Mouse (Mus musculus): ENCODE measurements at regions not wholly inside any gene's neighbourhood (a gene's known extent, or its start where the extent isn't known, plus 50 kb on each side); places are given as distances from the start of the nearest gene placed in this dataset.

DNA sequence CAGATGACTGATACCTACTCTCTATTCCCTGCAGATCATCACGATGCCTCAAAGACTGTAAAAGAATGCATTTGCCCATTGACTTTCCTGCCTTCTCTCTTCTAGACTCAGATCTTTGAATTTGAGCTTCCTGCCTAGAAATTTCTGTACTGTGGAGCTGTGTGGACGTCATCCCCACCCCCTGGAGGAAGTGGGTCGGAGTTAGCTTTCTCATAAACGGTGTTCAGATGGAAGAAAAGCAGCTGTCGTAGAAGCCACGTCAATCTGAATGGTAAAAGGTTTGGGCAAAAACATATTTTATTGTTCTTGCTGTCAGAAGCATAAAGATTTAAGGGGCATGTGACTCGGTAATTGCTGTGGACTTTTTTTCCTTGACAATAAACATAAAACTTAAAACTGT is 154.6 kb upstream of the Mvb12b start:
- in situ Hi-C loops (cut with MboI, MseI) = no loop called here

DNA sequence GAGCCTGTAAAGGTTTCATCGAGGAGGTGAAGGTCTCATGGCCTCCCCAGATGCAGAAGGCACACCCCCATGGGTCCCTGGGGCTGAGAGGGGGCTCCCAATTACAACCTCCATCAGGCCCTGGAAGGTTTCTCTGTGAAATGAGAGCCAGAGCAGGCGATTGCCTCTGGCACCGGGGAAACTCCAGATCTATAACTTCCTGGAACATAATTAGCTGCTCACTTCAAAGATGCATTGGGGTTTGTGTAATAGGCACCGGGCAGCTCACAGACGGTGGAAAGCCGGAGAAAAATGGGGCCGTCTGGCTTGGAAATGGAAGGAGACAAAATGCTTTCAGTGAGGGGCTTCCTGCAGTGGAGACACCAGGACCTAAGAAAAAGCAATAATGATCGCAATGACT is 151.2 kb upstream of the Mvb12b start:
- in situ Hi-C loops (cut with MboI, MseI) = no loop called here

DNA sequence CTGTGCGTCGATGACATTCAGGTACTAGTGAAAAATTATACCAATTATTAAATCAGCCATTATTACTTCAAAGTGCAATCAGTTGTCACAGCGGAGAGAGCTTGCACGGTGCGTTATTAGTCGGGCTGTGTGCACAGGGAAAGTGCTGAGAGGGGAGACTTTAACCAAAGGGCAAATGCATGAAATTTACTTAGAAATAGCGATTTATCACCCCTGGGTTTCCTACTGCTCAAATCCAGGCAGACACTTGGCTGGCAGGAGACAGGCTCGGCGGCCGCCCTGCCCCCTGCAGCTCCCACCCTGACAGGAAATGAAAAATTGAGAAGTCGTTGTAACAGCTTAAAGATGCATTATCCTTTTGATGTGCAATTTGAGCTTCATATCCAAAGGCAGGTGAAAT is 145.5 kb upstream of the Mvb12b start:
- in situ Hi-C loops (cut with MboI, MseI) = no loop called here

GRCm38 (mm10) chr2:34031421-34031820 is 143.7 kb upstream of the Mvb12b start:
- in situ Hi-C loops (cut with MboI, MseI) = no loop called here

DNA sequence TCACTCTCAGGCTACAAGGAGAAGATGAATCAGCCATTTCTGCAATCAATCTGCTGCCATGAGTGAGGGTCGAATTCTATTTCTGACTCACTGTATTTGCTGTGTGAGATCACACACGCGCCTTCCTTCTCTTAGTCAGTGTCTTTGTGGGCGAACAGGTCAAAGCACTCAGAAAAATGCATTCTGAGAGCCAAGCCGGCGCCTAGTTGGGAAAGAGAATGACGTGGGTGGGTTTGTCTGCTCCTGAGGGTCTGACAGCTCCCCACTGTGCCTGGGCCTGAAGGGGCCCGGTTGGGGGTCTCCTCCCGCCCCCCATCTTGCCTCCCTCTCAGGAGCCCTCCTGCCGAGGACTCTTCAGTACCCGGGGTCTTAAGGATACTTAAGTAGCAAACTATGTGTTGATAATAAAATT is 143.3 kb upstream of the Mvb12b start:
- in situ Hi-C loops (cut with MboI, MseI) = no loop called here

GRCm38 (mm10) chr2:34027445-34027844 is 139.7 kb upstream of the Mvb12b start:
- in situ Hi-C loops (cut with MboI, MseI) = no loop called here

DNA sequence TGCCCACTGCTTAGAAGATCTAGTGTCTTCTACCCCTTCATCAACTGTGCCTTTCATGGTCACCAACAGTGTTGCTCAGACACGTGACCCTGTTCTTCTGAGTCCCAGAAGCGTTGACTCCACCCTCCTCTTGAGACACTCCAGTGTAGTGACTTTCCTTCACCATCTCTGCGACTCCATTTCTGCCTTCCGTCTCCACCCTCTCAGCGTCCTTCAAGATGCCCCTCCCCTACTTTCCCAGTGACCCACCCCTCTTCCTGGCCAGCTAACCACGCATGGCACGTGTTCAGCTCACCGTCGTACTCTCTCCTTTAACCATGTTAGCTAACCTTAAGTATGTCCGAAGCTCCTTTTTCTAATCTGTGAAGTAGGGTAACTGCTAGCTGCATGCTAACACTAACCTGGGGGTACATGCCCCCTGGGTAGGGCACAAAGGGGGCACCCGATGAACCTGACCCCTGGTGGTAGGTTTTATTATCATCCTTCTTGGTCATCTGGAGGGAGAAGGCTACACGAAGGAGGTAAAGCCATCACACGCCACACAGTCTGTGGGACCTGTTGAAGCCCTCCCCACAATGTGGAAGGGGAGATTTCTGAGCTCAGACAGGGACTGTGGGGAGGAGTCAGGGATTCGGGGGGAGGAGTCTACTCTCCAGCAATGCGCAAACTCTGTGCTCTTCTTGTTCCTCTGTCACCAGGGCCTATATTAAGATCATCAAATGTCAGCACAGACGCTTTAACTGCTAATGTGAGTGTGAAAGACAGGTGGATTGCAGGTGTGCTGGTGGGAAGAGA is 139.0 kb upstream of the Mvb12b start:
- in situ Hi-C loops (cut with MboI, MseI) = no loop called here

DNA sequence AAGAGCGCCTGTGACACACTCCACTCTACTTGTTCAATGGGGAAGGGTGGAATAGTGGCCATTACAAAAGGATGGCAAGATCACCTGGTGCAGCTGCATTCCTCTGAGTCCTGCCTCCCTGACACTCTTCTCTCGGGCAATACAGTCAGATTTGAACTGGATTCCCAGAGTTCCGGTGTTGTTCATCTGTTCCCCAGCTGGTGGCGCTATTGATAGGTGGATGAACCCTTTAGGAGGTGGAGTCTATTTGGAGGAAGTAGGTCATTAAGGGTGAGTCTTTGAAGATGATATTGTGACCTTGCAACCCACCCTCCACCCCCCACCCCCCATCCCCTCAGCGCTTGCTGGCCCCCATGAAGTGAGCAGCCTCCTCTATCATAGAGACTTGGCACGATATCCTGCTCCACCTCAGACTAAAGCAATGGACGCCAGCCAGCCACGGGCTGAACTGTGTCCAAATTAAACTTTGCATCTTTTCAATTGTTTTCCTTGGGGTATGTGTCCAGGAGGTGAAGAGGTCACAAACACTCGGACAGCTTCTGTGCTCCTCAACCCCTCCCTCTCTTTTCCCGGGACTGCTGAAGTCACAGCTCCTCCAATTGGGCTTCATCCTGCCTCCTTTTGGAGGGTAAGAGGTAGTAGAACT is 138.1 kb upstream of the Mvb12b start:
- in situ Hi-C loops (cut with MboI, MseI) = no loop called here

- in situ Hi-C loops (cut with MboI, MseI) = no loop called here
Observed at GRCm38 (mm10) chr2:34017142-34017453, 129.4 kb upstream of the Mvb12b start.

- in situ Hi-C loops (cut with MboI, MseI) = no loop called here
Observed at GRCm38 (mm10) chr2:34016350-34017141, 128.8 kb upstream of the Mvb12b start.

GRCm38 (mm10) chr2:34015640-34015995 is 127.9 kb upstream of the Mvb12b start:
- in situ Hi-C loops (cut with MboI, MseI) = no loop called here

DNA sequence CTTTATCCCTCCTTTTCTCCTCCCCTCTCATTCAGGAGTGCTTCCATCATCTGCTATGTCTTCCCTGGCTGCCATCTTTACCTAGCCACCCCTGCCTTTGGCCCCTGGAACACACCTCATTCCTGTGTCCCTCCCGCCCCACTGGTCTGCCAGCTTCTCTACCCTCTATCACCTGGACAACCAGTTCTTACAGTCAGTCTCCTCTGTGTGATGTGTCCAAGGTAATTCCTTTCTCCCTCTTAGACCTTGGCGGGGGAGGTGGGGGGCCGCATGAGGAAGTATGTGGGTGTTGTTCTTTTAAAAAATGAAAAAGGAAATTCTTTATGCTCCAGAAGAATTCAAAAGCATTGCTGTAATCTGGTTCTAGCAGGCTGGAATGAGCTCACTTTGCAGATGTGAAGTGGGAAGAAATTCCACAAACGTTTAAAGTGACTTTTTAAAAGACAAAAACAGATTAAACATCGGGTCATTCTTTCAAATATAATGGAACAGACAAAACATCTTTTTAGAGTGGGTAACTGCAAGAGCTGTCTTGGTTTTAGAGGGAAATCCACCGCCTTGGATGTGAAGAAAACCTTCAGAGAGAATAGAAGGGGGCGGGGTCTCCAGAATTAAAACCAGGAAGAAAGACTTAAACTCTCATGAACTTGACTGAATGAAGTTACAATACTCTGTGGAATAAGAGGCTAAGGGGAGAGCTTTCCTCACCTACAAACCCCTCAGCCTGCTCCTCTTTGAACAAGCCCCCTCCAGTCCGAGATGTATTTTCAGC is 127.3 kb upstream of the Mvb12b start:
- in situ Hi-C loops (cut with MboI, MseI) = no loop called here

DNA sequence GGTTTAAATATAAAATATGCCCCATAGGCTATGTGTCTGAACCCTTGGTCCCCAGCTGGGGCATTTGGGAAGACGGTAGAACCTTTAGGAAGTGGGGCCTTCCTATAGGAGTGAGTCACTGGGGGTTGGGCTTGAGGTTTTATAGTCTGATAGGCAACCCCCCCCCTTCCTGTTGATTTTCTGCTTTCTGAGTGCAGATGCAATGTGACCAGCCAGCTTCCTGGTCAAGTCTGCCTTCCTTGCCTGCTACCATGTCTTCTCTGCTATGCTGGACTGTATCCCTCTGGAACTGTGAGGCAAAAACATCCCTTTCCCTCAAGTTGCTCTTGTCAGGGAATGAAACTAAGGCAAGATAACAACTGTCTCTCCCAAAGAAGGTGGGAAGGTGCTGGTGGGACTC is 122.4 kb upstream of the Mvb12b start:
- in situ Hi-C loops (cut with MboI, MseI) = no loop called here

GRCm38 (mm10) chr2:34007916-34008315 is 120.2 kb upstream of the Mvb12b start:
- in situ Hi-C loops (cut with MboI, MseI) = no loop called here

DNA sequence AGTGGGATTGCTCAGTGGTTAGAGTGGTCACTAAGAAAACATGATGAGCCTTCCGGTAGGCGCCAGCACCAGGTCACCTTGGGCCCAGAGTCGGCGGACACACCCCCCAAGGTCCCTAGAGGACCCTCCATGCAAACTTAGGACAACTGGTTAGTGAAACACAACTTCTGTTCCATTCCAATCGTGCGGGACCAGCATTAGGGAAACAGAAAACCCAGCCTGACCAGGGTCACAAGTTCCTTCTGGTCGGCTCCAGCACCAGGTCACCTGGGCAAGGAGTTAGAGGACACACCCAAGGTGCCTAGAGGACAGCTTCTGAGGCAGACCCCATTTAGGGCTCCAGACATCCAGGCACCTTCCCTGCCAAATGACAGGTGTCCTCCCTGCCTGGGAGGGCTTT is 109.4 kb upstream of the Mvb12b start:
- in situ Hi-C loops (cut with MboI, MseI) = no loop called here

DNA sequence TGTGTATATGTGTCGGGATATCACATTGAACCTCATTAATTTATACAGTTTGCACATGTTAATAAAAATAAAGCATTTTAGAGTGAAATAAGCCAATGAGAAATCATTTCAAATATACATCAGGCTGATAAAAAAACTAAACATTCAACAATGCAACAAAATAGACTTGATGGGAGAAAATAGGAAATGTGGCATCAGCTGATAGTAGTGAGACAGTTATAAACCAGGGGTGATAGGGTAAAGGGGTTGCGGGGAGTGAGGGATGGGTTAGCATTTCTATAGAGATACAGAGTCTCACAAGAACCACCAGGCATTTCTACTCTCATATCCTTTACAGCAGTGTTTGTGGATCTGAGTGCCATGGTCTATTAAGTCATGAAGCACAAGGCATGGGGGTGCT is 108.6 kb upstream of the Mvb12b start:
- in situ Hi-C loops (cut with MboI, MseI) = no loop called here

GRCm38 (mm10) chr2:33991299-33991698 is 103.6 kb upstream of the Mvb12b start:
- in situ Hi-C loops (cut with MboI, MseI) = no loop called here

DNA sequence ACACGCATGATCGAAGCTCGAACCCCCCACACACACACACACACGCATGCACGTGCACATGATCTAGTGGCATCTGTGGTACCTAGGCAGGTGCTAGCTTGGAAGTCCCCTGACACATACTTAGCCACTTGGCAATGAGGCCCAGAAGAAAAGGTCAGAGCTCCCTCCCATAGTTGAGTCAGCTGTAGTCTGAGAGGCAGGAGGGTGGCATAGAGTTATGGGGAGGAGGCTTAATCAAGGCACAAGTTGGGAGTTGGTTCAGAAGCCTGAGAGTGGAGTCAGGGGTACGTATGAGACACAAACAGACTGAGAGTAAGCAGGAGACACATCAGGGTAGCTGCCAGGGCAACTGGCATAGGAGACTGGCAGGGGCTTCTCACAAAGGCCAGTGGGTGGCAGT is 103.0 kb upstream of the Mvb12b start:
- in situ Hi-C loops (cut with MboI, MseI) = no loop called here

- in situ Hi-C loops (cut with MboI, MseI) = no loop called here
Observed at GRCm38 (mm10) chr2:33989555-33990370, 102.0 kb upstream of the Mvb12b start.

DNA sequence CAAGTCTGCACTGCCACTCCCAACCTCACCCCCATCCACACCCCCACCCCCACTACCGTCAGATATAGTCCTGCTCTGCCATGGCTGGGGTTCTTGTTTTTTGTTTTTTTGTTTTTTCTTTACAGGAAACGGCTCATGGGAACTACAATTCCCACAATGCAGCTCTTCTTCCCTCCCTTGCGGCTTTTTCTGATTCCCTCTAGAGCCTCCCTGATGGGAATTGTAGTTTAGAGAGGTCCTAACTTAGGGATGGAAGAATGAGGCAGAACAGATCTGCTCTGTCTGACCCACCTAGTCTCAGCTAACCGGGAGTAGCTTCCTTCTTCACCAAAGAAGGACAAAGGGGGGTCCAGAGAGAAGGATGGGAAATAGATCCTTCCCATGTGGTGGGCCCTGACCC is 98.7 kb upstream of the Mvb12b start:
- in situ Hi-C loops (cut with MboI, MseI) = no loop called here

DNA sequence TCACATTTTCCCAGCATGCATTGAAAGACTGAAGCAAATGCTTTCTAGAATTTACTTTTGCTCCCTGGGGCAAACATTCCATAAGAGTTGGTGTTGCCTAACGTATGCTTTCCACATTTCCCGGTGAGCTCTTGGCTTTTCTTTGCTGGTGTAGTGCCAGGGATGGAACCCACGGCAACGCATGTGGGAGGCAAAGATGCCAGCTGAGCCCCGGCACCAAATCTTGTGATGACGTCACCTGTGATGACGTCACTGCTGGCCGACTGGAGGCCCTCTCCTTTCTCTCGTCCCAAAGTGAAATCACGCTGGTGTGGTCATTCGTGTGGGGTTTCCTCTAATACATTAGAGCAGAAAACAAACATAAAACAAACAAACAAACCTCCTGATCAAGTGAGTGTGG is 97.6 kb upstream of the Mvb12b start:
- in situ Hi-C loops (cut with MboI, MseI) = no loop called here
